Mouse (Mus musculus) kidney, adult 2 months (tissue): ENCODE measurements around the gene Slc10a4.

Experiments
- CTCF ChIP-seq: fragments of 200-500 bp; conservative IDR thresholded peaks from 2 replicates; pipeline ENCODE4 v1.5.1; 2011; ENCODE audit warnings: low read depth, mild to moderate bottlenecking, control low read depth, low read length, moderate library complexity, mixed read lengths; ENCODE audit not compliant: insufficient read depth, insufficient read length
- POLR2A ChIP-seq: fragments of 200-500 bp; IDR thresholded peaks from one replicate; pipeline ENCODE4 v1.6.1; 2011; ENCODE audit warnings: low read depth, low read length, control low read depth

DNA sequence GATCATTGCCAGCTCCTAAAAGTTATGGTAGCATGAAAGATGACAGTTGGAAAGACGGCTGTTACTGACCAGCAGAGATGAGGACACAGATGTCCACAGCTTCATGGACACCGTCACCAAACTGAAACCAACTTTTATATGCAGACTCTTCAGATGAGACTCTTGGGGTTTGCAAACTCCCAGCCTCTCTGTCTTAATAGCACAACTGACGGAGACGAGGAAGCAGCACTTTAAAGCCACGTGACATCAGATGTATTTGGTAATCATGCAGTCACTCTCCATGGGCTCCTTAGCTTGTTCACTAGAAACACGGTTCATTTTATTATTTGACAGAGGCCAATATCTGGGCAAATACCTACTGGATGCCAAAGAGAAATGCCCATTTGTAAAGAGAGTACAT lies 30.7 kb upstream of the Slc10a4 start:
- TF ChIP-seq CTCF (no peak), POLR2A (no peak)
